Mouse (Mus musculus): ENCODE results near the gene Csrnp3. TPM values are rescaled to one million over a fixed set of nuclear protein-coding genes. Genes with fewer than 3 reads are reported as not detected.

The Csrnp3 gene
- total and polyA plus RNA-seq, 3 experiments, result 2.2 to 2.5 (median 2.3) TPM

GRCm38 (mm10) chr2:65820114-65820769, 25.3 kb upstream of the Csrnp3 start:
- no peak overlapping the region for H3K4me3 ChIP-seq (replicated peaks in 1 of 3; ENCODE audit: low read depth in 2 of 3, low read length in 2 of 3, poor library complexity in 1 of 3)
- no peak for DNase-seq (ENCODE audit: extremely low read depth)
- H3K4me2 ChIP-seq (ENCODE audit: insufficient read depth, low read depth, poor library complexity, severe bottlenecking), result no peak overlapping the region
- H3K36me3 ChIP-seq (replicated peaks in 1 of 2; ENCODE audit: control insufficient read depth in 1 of 2, insufficient read depth in 1 of 2, low read length in 1 of 2), result no peaks in the 10 kb centered on the region
- H3K9ac ChIP-seq (ENCODE audit: insufficient read depth, low read depth), result no peak overlapping the region
- H3K27ac ChIP-seq (ENCODE audit: insufficient read depth, low read depth), result no peak overlapping the region
- H3K4me1 ChIP-seq (ENCODE audit: control insufficient read depth in 1 of 2, insufficient read depth in 2 of 2), result peaks cover 0 to 4% of the 10 kb centered on the region in 2 experiments; a peak in 1 of 4 replicates
- no peaks in the 10 kb centered on the region for H3K79me2 ChIP-seq (replicated peaks; ENCODE audit: control insufficient read depth, extremely low read depth, insufficient read depth, poor library complexity, severe bottlenecking)
- H3K9me3 ChIP-seq (replicated peaks; ENCODE audit: low read length), result no peaks in the 10 kb centered on the region
- in situ Hi-C loops (cut with MboI; ENCODE audit: low pct_ligation_motif_present, low pct_unique_long_range_greater_than_20kb, low sequenced_read_pairs), result no loop called here
- no peak for TF ChIP-seq MAX (IDR thresholded peaks at IDR 0.05; ENCODE audit: low read length)
- no peak for TF ChIP-seq UBTF (IDR thresholded peaks at IDR 0.05; ENCODE audit: low read depth, low read length)
- no peaks in the 10 kb centered on the region for H3K27me3 ChIP-seq (replicated peaks)
- dilution Hi-C loops (cut with MboI; ENCODE audit: extremely low pct_ligation_motif_present, extremely low pct_unique_long_range_greater_than_20kb, low sequenced_read_pairs), result no loop called here

- dilution Hi-C loops (cut with MboI; ENCODE audit: extremely low pct_ligation_motif_present, extremely low pct_unique_long_range_greater_than_20kb, low sequenced_read_pairs) (no loop called here), in situ Hi-C loops (cut with MboI; ENCODE audit: low pct_ligation_motif_present, low pct_unique_long_range_greater_than_20kb, low sequenced_read_pairs) (no loop called here)
- no peaks in the 10 kb centered on the region for H3K79me2 ChIP-seq (replicated peaks; ENCODE audit: control insufficient read depth, extremely low read depth, insufficient read depth, poor library complexity, severe bottlenecking)
Observed at GRCm38 (mm10) chr2:65826314-65826713, 19.3 kb upstream of the Csrnp3 start.

GRCm38 (mm10) chr2:65826801-65827200, 18.8 kb upstream of the Csrnp3 start:
- H3K9ac ChIP-seq (ENCODE audit: insufficient read depth, low read depth), result no peak overlapping the region
- H3K27ac ChIP-seq (ENCODE audit: insufficient read depth, low read depth), result no peak overlapping the region
- in situ Hi-C loops (cut with MboI; ENCODE audit: low pct_ligation_motif_present, low pct_unique_long_range_greater_than_20kb, low sequenced_read_pairs), result no loop called here
- dilution Hi-C loops (cut with MboI; ENCODE audit: extremely low pct_ligation_motif_present, extremely low pct_unique_long_range_greater_than_20kb, low sequenced_read_pairs), result no loop called here
- no peaks in the 10 kb centered on the region for H3K27me3 ChIP-seq (replicated peaks)
- DNase-seq (ENCODE audit: extremely low read depth), result no peak
- peaks cover 4% of the 10 kb centered on the region for H3K9me3 ChIP-seq (replicated peaks; ENCODE audit: low read length)
- TF ChIP-seq NRF1 (IDR thresholded peaks at IDR 0.05; ENCODE audit: low read depth, low read length), result no peak
- TF ChIP-seq CHD1 (IDR thresholded peaks at IDR 0.05; ENCODE audit: low read depth, low read length), result no peak
- no peak for TF ChIP-seq MAFK (IDR thresholded peaks at IDR 0.05; ENCODE audit: insufficient replicate concordance, low read length)
- no peak for TF ChIP-seq SMC3 (IDR thresholded peaks at IDR 0.05; ENCODE audit: low read depth, low read length)
- H3K4me2 ChIP-seq (ENCODE audit: insufficient read depth, low read depth, poor library complexity, severe bottlenecking), result no peak overlapping the region
- H3K4me3 ChIP-seq (replicated peaks in 1 of 3; ENCODE audit: low read depth in 2 of 3, low read length in 2 of 3, poor library complexity in 1 of 3), result no peak overlapping the region
- no peaks in the 10 kb centered on the region for H3K36me3 ChIP-seq (replicated peaks in 1 of 2; ENCODE audit: control insufficient read depth in 1 of 2, insufficient read depth in 1 of 2, low read length in 1 of 2)
- H3K4me1 ChIP-seq (ENCODE audit: control insufficient read depth in 1 of 2, insufficient read depth in 2 of 2), result no peaks in the 10 kb centered on the region
- H3K79me2 ChIP-seq (replicated peaks; ENCODE audit: control insufficient read depth, extremely low read depth, insufficient read depth, poor library complexity, severe bottlenecking), result no peaks in the 10 kb centered on the region

More at GRCm38 (mm10) chr2:65826314-65826713, 19.3 kb upstream of the Csrnp3 start:
- no peaks in the 10 kb centered on the region for H3K36me3 ChIP-seq (replicated peaks in 1 of 2; ENCODE audit: control insufficient read depth in 1 of 2, insufficient read depth in 1 of 2, low read length in 1 of 2)
- no peak overlapping the region for H3K9ac ChIP-seq (ENCODE audit: insufficient read depth, low read depth)
- DNase-seq (ENCODE audit: extremely low read depth), result no peak
- H3K4me3 ChIP-seq (replicated peaks in 1 of 3; ENCODE audit: low read depth in 2 of 3, low read length in 2 of 3, poor library complexity in 1 of 3), result no peak overlapping the region
- TF ChIP-seq RAD21 (IDR thresholded peaks at IDR 0.05; ENCODE audit: low read depth, low read length), result no peak
- TF ChIP-seq KAT2A (IDR thresholded peaks at IDR 0.05; ENCODE audit: insufficient replicate concordance, low read length), result no peak
- no peak for TF ChIP-seq NELFE (IDR thresholded peaks at IDR 0.05; ENCODE audit: low read depth, low read length)
- no peak for TF ChIP-seq USF2 (conservative IDR thresholded peaks at IDR 0.05; ENCODE audit: low read depth, low read length)
- no peak for TF ChIP-seq HCFC1 (IDR thresholded peaks at IDR 0.05; ENCODE audit: low read depth, low read length)
- no peak for TF ChIP-seq CHD1 (IDR thresholded peaks at IDR 0.05; ENCODE audit: low read depth, low read length)
- TF ChIP-seq ZKSCAN1 (IDR thresholded peaks at IDR 0.05; ENCODE audit: borderline replicate concordance, low read depth, low read length), result no peak
- no peak for TF ChIP-seq GABPA (IDR thresholded peaks at IDR 0.05; ENCODE audit: insufficient replicate concordance, low read depth, low read length)
- TF ChIP-seq UBTF (IDR thresholded peaks at IDR 0.05; ENCODE audit: low read depth, low read length), result no peak
- TF ChIP-seq CHD2 (IDR thresholded peaks at IDR 0.05; ENCODE audit: low read length), result no peak
- no peak for TF ChIP-seq NRF1 (IDR thresholded peaks at IDR 0.05; ENCODE audit: low read depth, low read length)
- TF ChIP-seq MYC (IDR thresholded peaks at IDR 0.05; ENCODE audit: low read depth, low read length), result no peak
- TF ChIP-seq SIN3A (IDR thresholded peaks at IDR 0.05; ENCODE audit: low read length), result no peak
- no peak for TF ChIP-seq MEF2A (IDR thresholded peaks at IDR 0.05; ENCODE audit: borderline replicate concordance, low read depth, low read length)
- TF ChIP-seq ZNF384 (IDR thresholded peaks at IDR 0.05; ENCODE audit: low read depth, low read length), result no peak
- TF ChIP-seq RCOR1 (conservative IDR thresholded peaks at IDR 0.05; ENCODE audit: low read depth, low read length), result no peak
- no peak for TF ChIP-seq JUND (conservative IDR thresholded peaks at IDR 0.05; ENCODE audit: low read depth, low read length)
- no peak for TF ChIP-seq TBP (conservative IDR thresholded peaks at IDR 0.05; ENCODE audit: low read depth, low read length)
- no peaks in the 10 kb centered on the region for H3K27me3 ChIP-seq (replicated peaks)
- peaks cover 4% of the 10 kb centered on the region for H3K9me3 ChIP-seq (replicated peaks; ENCODE audit: low read length)
- no peak overlapping the region for H3K4me2 ChIP-seq (ENCODE audit: insufficient read depth, low read depth, poor library complexity, severe bottlenecking)
- H3K4me1 ChIP-seq (ENCODE audit: control insufficient read depth in 1 of 2, insufficient read depth in 2 of 2), result no peaks in the 10 kb centered on the region
- H3K27ac ChIP-seq (ENCODE audit: insufficient read depth, low read depth), result no peak overlapping the region

All from CH12.LX (cell line).